Mouse (Mus musculus): Measurements from ENCODE around the gene Pm20d1. TPM values are rescaled to one million over a fixed set of nuclear protein-coding genes. Genes with fewer than 3 reads are reported as not detected.

Pm20d1 gene
- polyA plus RNA-seq, 1 experiment from 2014 or later, result 1.7 TPM

GRCm38 (mm10) chr1:131795171-131795570 is 2.0 kb upstream of the Pm20d1 start:
- 82% methylated on average over 3 of the region's 3 CpGs for WGBS
- no peak overlapping the region for H3K4me3 ChIP-seq
- H3K4me1 ChIP-seq (replicated peaks), result no peaks in the 10 kb centered on the region; the same call in 1 of the 2 replicates
- H3K4me2 ChIP-seq, result no peak overlapping the region
- ATAC-seq (ENCODE audit: insufficient number of reproducible peaks, low FRiP score), result no peak
- no peaks in the 10 kb centered on the region for H3K9me3 ChIP-seq (replicated peaks)
- H3K36me3 ChIP-seq, result no peaks in the 10 kb centered on the region
- no peak overlapping the region for H3K27ac ChIP-seq (ENCODE audit: poor library complexity, severe bottlenecking)
- no peak overlapping the region for H3K9ac ChIP-seq
- H3K27me3 ChIP-seq (replicated peaks), result 0 out of 2 replicates have a peak, but pooled peaks cover 3% of the 10 kb centered on the region

GRCm38 (mm10) chr1:131800001-131800400 is 2.8 kb downstream of the Pm20d1 start:
- no peak overlapping the region for H3K9ac ChIP-seq
- no peaks in the 10 kb centered on the region; the same call in 1 of the 2 replicates for H3K4me1 ChIP-seq (replicated peaks)
- no peaks in the 10 kb centered on the region for H3K9me3 ChIP-seq (replicated peaks)
- H3K4me3 ChIP-seq, result no peak overlapping the region
- ATAC-seq (ENCODE audit: insufficient number of reproducible peaks, low FRiP score), result no peak
- H3K27ac ChIP-seq (ENCODE audit: poor library complexity, severe bottlenecking), result no peak overlapping the region
- 0 out of 2 replicates have a peak, but pooled peaks cover 3% of the 10 kb centered on the region for H3K27me3 ChIP-seq (replicated peaks)
- WGBS, result 36% methylated on average over 1 of the region's 1 CpGs
- H3K36me3 ChIP-seq, result no peaks in the 10 kb centered on the region
- H3K4me2 ChIP-seq, result no peak overlapping the region

DNA sequence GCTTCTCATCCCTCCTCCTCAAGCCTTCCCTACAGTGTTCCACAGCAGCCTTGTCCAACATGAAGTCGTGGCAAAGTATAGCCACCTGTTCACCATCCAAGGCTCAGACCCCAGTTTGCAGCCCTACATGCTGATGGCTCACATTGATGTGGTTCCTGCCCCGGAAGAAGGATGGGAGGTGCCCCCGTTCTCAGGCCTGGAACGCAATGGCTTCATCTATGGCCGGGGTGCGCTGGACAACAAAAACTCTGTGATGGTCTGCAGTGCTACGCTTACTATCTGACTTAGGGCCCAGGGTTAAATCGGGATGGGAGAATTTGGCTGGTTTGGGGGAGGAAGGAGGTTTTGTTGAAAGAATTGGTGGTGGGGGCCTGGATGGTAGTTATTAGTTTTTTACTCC is 3.9 kb downstream of the Pm20d1 start:
- no peak overlapping the region for H3K27ac ChIP-seq (ENCODE audit: poor library complexity, severe bottlenecking)
- H3K27me3 ChIP-seq (replicated peaks), result 0 out of 2 replicates have a peak, but pooled peaks cover 3% of the 10 kb centered on the region
- no peak for ATAC-seq (ENCODE audit: insufficient number of reproducible peaks, low FRiP score)
- 87% methylated on average over 8 of the region's 8 CpGs for WGBS
- H3K36me3 ChIP-seq, result no peaks in the 10 kb centered on the region
- no peaks in the 10 kb centered on the region for H3K9me3 ChIP-seq (replicated peaks)
- no peak overlapping the region for H3K4me2 ChIP-seq
- no peaks in the 10 kb centered on the region; the same call in 1 of the 2 replicates for H3K4me1 ChIP-seq (replicated peaks)
- no peak overlapping the region for H3K4me3 ChIP-seq
- H3K9ac ChIP-seq, result no peak overlapping the region

GRCm38 (mm10) chr1:131802652-131803051 is 5.5 kb downstream of the Pm20d1 start:
- Histone ChIP-seq H3K27ac (ENCODE audit: poor library complexity, severe bottlenecking) (no peak overlapping the region), H3K4me1 (replicated peaks) (no peaks in the 10 kb centered on the region), H3K9ac (no peak overlapping the region), H3K9me3 (replicated peaks) (no peaks in the 10 kb centered on the region), H3K27me3 (replicated peaks) (no peaks in the 10 kb centered on the region), H3K36me3 (no peaks in the 10 kb centered on the region), H3K4me3 (no peak overlapping the region), H3K4me2 (no peak overlapping the region)
- ATAC-seq (ENCODE audit: insufficient number of reproducible peaks, low FRiP score), result no peak
- 82% methylated on average over 5 of the region's 5 CpGs for WGBS

GRCm38 (mm10) chr1:131804166-131804565 is 7.0 kb downstream of the Pm20d1 start:
- H3K4me3 ChIP-seq, result no peak overlapping the region
- H3K27me3 ChIP-seq (replicated peaks), result 0 out of 2 replicates have a peak, but pooled peaks cover under 1% of the 10 kb centered on the region
- no peak overlapping the region for H3K27ac ChIP-seq (ENCODE audit: poor library complexity, severe bottlenecking)
- no peak overlapping the region for H3K9ac ChIP-seq
- no peaks in the 10 kb centered on the region for H3K9me3 ChIP-seq (replicated peaks)
- WGBS, result 88% methylated on average over 3 of the region's 3 CpGs
- H3K4me1 ChIP-seq (replicated peaks), result no peaks in the 10 kb centered on the region
- ATAC-seq (ENCODE audit: insufficient number of reproducible peaks, low FRiP score), result no peak
- no peak overlapping the region for H3K4me2 ChIP-seq
- H3K36me3 ChIP-seq, result no peaks in the 10 kb centered on the region

GRCm38 (mm10) chr1:131808986-131809385 is 11.8 kb downstream of the Pm20d1 start:
- 72% methylated on average over 1 of the region's 1 CpGs for WGBS
- ATAC-seq (ENCODE audit: insufficient number of reproducible peaks, low FRiP score), result no peak
- no peak overlapping the region for H3K9ac ChIP-seq
- H3K4me2 ChIP-seq, result no peak overlapping the region
- H3K27me3 ChIP-seq (replicated peaks), result peaks cover 5% of the 10 kb centered on the region; the same call in 1 of the 2 replicates
- no peaks in the 10 kb centered on the region for H3K9me3 ChIP-seq (replicated peaks)
- H3K4me1 ChIP-seq (replicated peaks), result peaks cover 6% of the 10 kb centered on the region; the same call in 1 of the 2 replicates
- no peaks in the 10 kb centered on the region for H3K36me3 ChIP-seq
- no peak overlapping the region for H3K27ac ChIP-seq (ENCODE audit: poor library complexity, severe bottlenecking)
- no peak overlapping the region for H3K4me3 ChIP-seq

- no peak overlapping the region for H3K27ac ChIP-seq (ENCODE audit: poor library complexity, severe bottlenecking)
- H3K4me1 ChIP-seq (replicated peaks), result peaks cover 6% of the 10 kb centered on the region; the same call in 1 of the 2 replicates
- ATAC-seq (ENCODE audit: insufficient number of reproducible peaks, low FRiP score), result no peak
- 74% methylated on average over 2 of the region's 2 CpGs for WGBS
- no peaks in the 10 kb centered on the region for H3K36me3 ChIP-seq
- no peaks in the 10 kb centered on the region for H3K9me3 ChIP-seq (replicated peaks)
- no peak overlapping the region for H3K9ac ChIP-seq
- no peak overlapping the region for H3K4me3 ChIP-seq
- peaks cover 5% of the 10 kb centered on the region; the same call in 1 of the 2 replicates for H3K27me3 ChIP-seq (replicated peaks)
- H3K4me2 ChIP-seq, result no peak overlapping the region
Measured at GRCm38 (mm10) chr1:131809651-131810050, 12.5 kb downstream of the Pm20d1 start.

- H3K27ac ChIP-seq (ENCODE audit: poor library complexity, severe bottlenecking), result no peak overlapping the region
- H3K36me3 ChIP-seq, result no peaks in the 10 kb centered on the region
- ATAC-seq (ENCODE audit: insufficient number of reproducible peaks, low FRiP score), result no peak
- no peak overlapping the region for H3K4me3 ChIP-seq
- no peak overlapping the region for H3K9ac ChIP-seq
- 89% methylated on average over 1 of the region's 1 CpGs for WGBS
- H3K4me1 ChIP-seq (replicated peaks), result peaks cover 6% of the 10 kb centered on the region; the same call in 1 of the 2 replicates
- no peak overlapping the region for H3K4me2 ChIP-seq
- H3K27me3 ChIP-seq (replicated peaks), result peaks cover 5% of the 10 kb centered on the region; the same call in 1 of the 2 replicates
- H3K9me3 ChIP-seq (replicated peaks), result no peaks in the 10 kb centered on the region
Measured at GRCm38 (mm10) chr1:131811393-131811792, 14.2 kb downstream of the Pm20d1 start.

DNA sequence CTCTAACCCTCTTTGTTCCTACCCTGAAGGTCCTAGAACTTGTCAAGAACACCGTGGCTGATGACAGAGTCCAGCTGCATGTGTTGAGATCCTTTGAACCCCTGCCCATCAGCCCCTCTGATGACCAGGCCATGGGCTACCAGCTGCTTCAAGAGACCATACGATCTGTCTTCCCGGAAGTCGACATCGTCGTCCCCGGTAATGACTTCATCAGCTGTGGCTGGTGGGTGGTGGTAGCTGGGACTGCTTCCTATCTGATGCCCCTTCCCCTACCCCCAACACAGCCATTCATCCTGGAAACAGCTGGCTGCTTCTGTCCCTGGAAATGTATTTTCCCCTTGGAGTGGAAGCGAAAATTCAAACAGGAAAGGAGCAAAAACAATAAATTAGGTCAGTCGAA is 14.8 kb downstream of the Pm20d1 start:
- peaks cover 6% of the 10 kb centered on the region; the same call in 1 of the 2 replicates for H3K4me1 ChIP-seq (replicated peaks)
- ATAC-seq (ENCODE audit: insufficient number of reproducible peaks, low FRiP score), result no peak
- 47% methylated on average over 9 of the region's 9 CpGs for WGBS
- H3K9me3 ChIP-seq (replicated peaks), result no peaks in the 10 kb centered on the region
- H3K9ac ChIP-seq, result no peak overlapping the region
- no peak overlapping the region for H3K4me3 ChIP-seq
- H3K27ac ChIP-seq (ENCODE audit: poor library complexity, severe bottlenecking), result no peak overlapping the region
- H3K36me3 ChIP-seq, result no peaks in the 10 kb centered on the region
- no peak overlapping the region for H3K4me2 ChIP-seq
- H3K27me3 ChIP-seq (replicated peaks), result peaks cover 9% of the 10 kb centered on the region; the same call in 1 of the 2 replicates

DNA sequence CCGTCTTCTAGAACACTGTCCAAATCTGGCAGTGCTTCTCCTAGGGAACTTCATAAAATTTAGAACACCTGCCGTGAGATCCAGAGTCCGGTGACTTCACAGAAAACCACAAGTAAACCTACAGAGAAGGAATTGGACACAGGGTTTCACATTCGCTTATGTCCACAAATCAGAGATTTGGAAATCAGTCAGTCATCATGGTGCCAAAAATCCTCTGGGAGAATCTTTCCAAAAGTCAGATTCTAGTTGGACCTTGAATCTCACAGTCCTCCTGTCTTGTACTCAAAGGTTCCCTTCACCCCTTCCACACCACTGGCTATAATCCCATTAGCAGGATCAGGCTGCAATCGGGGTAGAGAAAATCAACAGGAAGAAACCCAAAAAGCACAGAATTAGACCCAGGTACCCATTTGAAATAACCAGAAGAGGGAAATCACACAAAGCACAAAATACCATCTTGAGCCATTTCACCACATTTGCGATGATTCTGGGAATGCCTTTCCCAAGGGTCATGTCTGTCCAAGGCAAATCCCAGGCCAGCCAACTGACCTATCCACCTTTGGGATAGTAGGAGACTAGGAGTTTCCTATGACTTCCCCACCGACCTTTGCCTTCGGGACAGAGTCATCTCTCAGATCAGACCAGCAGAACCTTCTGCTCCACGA is 15.6 kb downstream of the Pm20d1 start:
- Histone ChIP-seq H3K4me3 (no peak overlapping the region), H3K27me3 (replicated peaks) (peaks cover 12% of the 10 kb centered on the region), H3K36me3 (no peaks in the 10 kb centered on the region), H3K4me1 (replicated peaks) (peaks cover 6% of the 10 kb centered on the region; the same call in 1 of the 2 replicates), H3K9me3 (replicated peaks) (no peaks in the 10 kb centered on the region), H3K27ac (ENCODE audit: poor library complexity, severe bottlenecking) (no peak overlapping the region), H3K9ac (no peak overlapping the region), H3K4me2 (no peak overlapping the region)
- 85% methylated on average over 9 of the region's 9 CpGs for WGBS
- ATAC-seq (ENCODE audit: insufficient number of reproducible peaks, low FRiP score), result no peak

DNA sequence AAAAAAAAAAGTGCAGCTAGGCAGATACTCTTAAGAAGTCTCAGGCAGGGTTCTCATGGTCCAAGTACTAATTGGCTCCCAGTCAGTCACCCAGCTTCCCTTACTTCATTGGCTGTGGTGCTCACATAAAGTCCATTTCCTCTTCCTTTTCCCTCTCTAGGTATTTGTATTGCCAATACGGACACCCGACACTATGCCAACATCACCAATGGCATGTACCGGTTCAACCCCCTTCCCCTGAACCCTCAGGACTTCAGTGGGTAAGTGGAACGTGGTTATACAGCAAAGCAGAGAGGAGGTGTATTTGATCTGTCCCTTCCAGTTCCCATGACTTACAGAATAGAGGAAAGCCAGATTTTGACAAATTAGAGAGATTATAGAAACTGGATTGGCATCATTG is 16.6 kb downstream of the Pm20d1 start:
- H3K4me2 ChIP-seq, result no peak overlapping the region
- no peak overlapping the region for H3K27ac ChIP-seq (ENCODE audit: poor library complexity, severe bottlenecking)
- no peaks in the 10 kb centered on the region for H3K36me3 ChIP-seq
- WGBS, result 86% methylated on average over 4 of the region's 4 CpGs
- H3K9me3 ChIP-seq (replicated peaks), result 0 out of 2 replicates have a peak, but pooled peaks cover under 1% of the 10 kb centered on the region
- H3K9ac ChIP-seq, result no peak overlapping the region
- no peak for ATAC-seq (ENCODE audit: insufficient number of reproducible peaks, low FRiP score)
- H3K4me3 ChIP-seq, result no peak overlapping the region
- H3K27me3 ChIP-seq (replicated peaks), result peaks cover 12% of the 10 kb centered on the region
- H3K4me1 ChIP-seq (replicated peaks), result peaks cover 6% of the 10 kb centered on the region; the same call in 1 of the 2 replicates

All from heart, embryonic 12.5 days (tissue).